Mouse (Mus musculus): ENCODE results near the gene Cbx2. TPM values are rescaled to one million over a fixed set of nuclear protein-coding genes. Genes with fewer than 3 reads are reported as not detected.

Cbx2 gene
- 1.8 TPM for polyA plus RNA-seq (2014; fragmentation: Illumina TruSeq; extraction: RNeasy Lipid Tissue Mini Kit (QIAGEN cat#74804); ENCODE audit: insufficient read depth, low read depth, low replicate concordance)

GRCm38 (mm10) chr11:119022895-119023615 is at the start of gene Cbx2:
TSS of gene Cbx2 (plus strand) at chr11:119022962.

GRCm38 (mm10) chr11:118987999-118988398 is 34.8 kb upstream of the Cbx2 start, which contains the start of gene Enpp7:
TSS of gene Enpp7 (plus strand) at chr11:118988188.

GRCm38 (mm10) chr11:119040600-119041324 is 18.0 kb downstream of the Cbx2 start, which contains the start of gene Cbx8:
TSS of gene Cbx8 (minus strand) at chr11:119040969.

Other genes with a start within 250 kb of the Cbx2 start
- 0.96 TPM for gene Rbfox3, start 111.4 kb upstream of the Cbx2 start, polyA plus RNA-seq (2014; fragmentation: Illumina TruSeq; extraction: RNeasy Lipid Tissue Mini Kit (QIAGEN cat#74804); ENCODE audit: insufficient read depth, low read depth, low replicate concordance)
- not detected for gene Enpp7, start 34.8 kb upstream of the Cbx2 start, polyA plus RNA-seq (2014; fragmentation: Illumina TruSeq; extraction: RNeasy Lipid Tissue Mini Kit (QIAGEN cat#74804); ENCODE audit: insufficient read depth, low read depth, low replicate concordance)
- 8.8 TPM for gene Cbx8, start 18.0 kb downstream of the Cbx2 start, polyA plus RNA-seq (2014; fragmentation: Illumina TruSeq; extraction: RNeasy Lipid Tissue Mini Kit (QIAGEN cat#74804); ENCODE audit: insufficient read depth, low read depth, low replicate concordance)
- 6.2 TPM for gene Cbx4, start 63.3 kb downstream of the Cbx2 start, polyA plus RNA-seq (2014; fragmentation: Illumina TruSeq; extraction: RNeasy Lipid Tissue Mini Kit (QIAGEN cat#74804); ENCODE audit: insufficient read depth, low read depth, low replicate concordance)
- 6.4 TPM for gene Tbc1d16, start 205.5 kb downstream of the Cbx2 start, polyA plus RNA-seq (2014; fragmentation: Illumina TruSeq; extraction: RNeasy Lipid Tissue Mini Kit (QIAGEN cat#74804); ENCODE audit: insufficient read depth, low read depth, low replicate concordance)
- gene Ccdc40, start 205.6 kb downstream of the Cbx2 start, polyA plus RNA-seq (2014; fragmentation: Illumina TruSeq; extraction: RNeasy Lipid Tissue Mini Kit (QIAGEN cat#74804); ENCODE audit: insufficient read depth, low read depth, low replicate concordance) = 8.7 TPM
- 39.3 TPM for gene Gaa, start 244.9 kb downstream of the Cbx2 start, polyA plus RNA-seq (2014; fragmentation: Illumina TruSeq; extraction: RNeasy Lipid Tissue Mini Kit (QIAGEN cat#74804); ENCODE audit: insufficient read depth, low read depth, low replicate concordance)

Data from lung, adult 10 weeks (tissue).